Mouse (Mus musculus): ENCODE measurements around the gene Sstr3. TPM values are rescaled to one million over a fixed set of nuclear protein-coding genes. Genes with fewer than 3 reads are reported as not detected.

The Sstr3 gene
- polyA plus RNA-seq, 1 experiment: not detected

GRCm38 (mm10) chr15:78585404-78585803 lies 40.9 kb upstream of the Sstr3 start:
- TF ChIP-seq CTCF (IDR thresholded peaks at IDR 0.05; ENCODE audit: borderline replicate concordance, insufficient read depth, low read length) (no peak), POLR2A (IDR thresholded peaks at IDR 0.05; ENCODE audit: low read depth, low read length) (no peak)
- H3K4me3 ChIP-seq (ENCODE audit: insufficient read depth, low read length): no peak overlapping the region
- H3K4me1 ChIP-seq (ENCODE audit: control insufficient read depth, insufficient read depth, low read length): no peaks in the 10 kb centered on the region
- H3K27ac ChIP-seq (ENCODE audit: insufficient read depth, low read length): no peak overlapping the region

GRCm38 (mm10) chr15:78583352-78583751 lies 38.9 kb upstream of the Sstr3 start:
- Histone ChIP-seq H3K4me3 (ENCODE audit: insufficient read depth, low read length) (no peak overlapping the region), H3K4me1 (ENCODE audit: control insufficient read depth, insufficient read depth, low read length) (no peaks in the 10 kb centered on the region), H3K27ac (ENCODE audit: insufficient read depth, low read length) (no peak overlapping the region)
- no peak for TF ChIP-seq POLR2A (IDR thresholded peaks at IDR 0.05; ENCODE audit: low read depth, low read length)
- TF ChIP-seq CTCF (IDR thresholded peaks at IDR 0.05; ENCODE audit: borderline replicate concordance, insufficient read depth, low read length): no peak

GRCm38 (mm10) chr15:78576284-78576810 lies 31.9 kb upstream of the Sstr3 start:
- H3K4me1 ChIP-seq (ENCODE audit: control insufficient read depth, insufficient read depth, low read length): no peaks in the 10 kb centered on the region
- TF ChIP-seq POLR2A (IDR thresholded peaks at IDR 0.05; ENCODE audit: low read depth, low read length): no peak
- TF ChIP-seq CTCF (IDR thresholded peaks at IDR 0.05; ENCODE audit: borderline replicate concordance, insufficient read depth, low read length): no peak

GRCm38 (mm10) chr15:78572658-78573397 lies 28.3 kb upstream of the Sstr3 start, which contains the start of gene Rac2:
Rac2 (minus strand) TSS chr15:78572783.
- H3K27ac ChIP-seq (ENCODE audit: insufficient read depth, low read length): no peak within 1 kb of the TSS
- no peak within 1 kb of the TSS for H3K4me3 ChIP-seq (ENCODE audit: insufficient read depth, low read length)
- TF ChIP-seq CTCF (IDR thresholded peaks at IDR 0.05; ENCODE audit: borderline replicate concordance, insufficient read depth, low read length): no peak
- no peak for TF ChIP-seq POLR2A (IDR thresholded peaks at IDR 0.05; ENCODE audit: low read depth, low read length)
- no peaks in the 10 kb centered on the region for H3K4me1 ChIP-seq (ENCODE audit: control insufficient read depth, insufficient read depth, low read length)

More at GRCm38 (mm10) chr15:78576284-78576810, 31.9 kb upstream of the Sstr3 start:
- Histone ChIP-seq H3K27ac (ENCODE audit: insufficient read depth, low read length) (no peak overlapping the region), H3K4me3 (ENCODE audit: insufficient read depth, low read length) (no peak overlapping the region)

- Histone ChIP-seq H3K4me3 (ENCODE audit: insufficient read depth, low read length) (no peak overlapping the region), H3K27ac (ENCODE audit: insufficient read depth, low read length) (no peak overlapping the region), H3K4me1 (ENCODE audit: control insufficient read depth, insufficient read depth, low read length) (no peaks in the 10 kb centered on the region)
- TF ChIP-seq POLR2A (IDR thresholded peaks at IDR 0.05; ENCODE audit: low read depth, low read length): no peak
- no peak for TF ChIP-seq CTCF (IDR thresholded peaks at IDR 0.05; ENCODE audit: borderline replicate concordance, insufficient read depth, low read length)
These were observed 27.8 kb upstream of the Sstr3 start for GRCm38 (mm10) chr15:78572270-78572600.

GRCm38 (mm10) chr15:78571554-78572269 lies 27.2 kb upstream of the Sstr3 start:
- TF ChIP-seq POLR2A (IDR thresholded peaks at IDR 0.05; ENCODE audit: low read depth, low read length) (no peak), CTCF (IDR thresholded peaks at IDR 0.05; ENCODE audit: borderline replicate concordance, insufficient read depth, low read length) (no peak)
- Histone ChIP-seq H3K4me1 (ENCODE audit: control insufficient read depth, insufficient read depth, low read length) (no peaks in the 10 kb centered on the region), H3K27ac (ENCODE audit: insufficient read depth, low read length) (no peak overlapping the region), H3K4me3 (ENCODE audit: insufficient read depth, low read length) (no peak overlapping the region)

GRCm38 (mm10) chr15:78570170-78570569 lies 25.7 kb upstream of the Sstr3 start:
- Histone ChIP-seq H3K27ac (ENCODE audit: insufficient read depth, low read length) (no peak overlapping the region), H3K4me3 (ENCODE audit: insufficient read depth, low read length) (no peak overlapping the region), H3K4me1 (ENCODE audit: control insufficient read depth, insufficient read depth, low read length) (no peaks in the 10 kb centered on the region)
- TF ChIP-seq CTCF (IDR thresholded peaks at IDR 0.05; ENCODE audit: borderline replicate concordance, insufficient read depth, low read length): no peak
- no peak for TF ChIP-seq POLR2A (IDR thresholded peaks at IDR 0.05; ENCODE audit: low read depth, low read length)

- H3K27ac ChIP-seq (ENCODE audit: insufficient read depth, low read length): no peak overlapping the region
- H3K4me1 ChIP-seq (ENCODE audit: control insufficient read depth, insufficient read depth, low read length): no peaks in the 10 kb centered on the region
- no peak overlapping the region for H3K4me3 ChIP-seq (ENCODE audit: insufficient read depth, low read length)
- no peak for TF ChIP-seq POLR2A (IDR thresholded peaks at IDR 0.05; ENCODE audit: low read depth, low read length)
These were observed 23.2 kb upstream of the Sstr3 start for GRCm38 (mm10) chr15:78567608-78568120.

GRCm38 (mm10) chr15:78564764-78565435 lies 20.4 kb upstream of the Sstr3 start:
- TF ChIP-seq CTCF (IDR thresholded peaks at IDR 0.05; ENCODE audit: borderline replicate concordance, insufficient read depth, low read length) (no peak), POLR2A (IDR thresholded peaks at IDR 0.05; ENCODE audit: low read depth, low read length) (no peak)
- Histone ChIP-seq H3K27ac (ENCODE audit: insufficient read depth, low read length) (no peak overlapping the region), H3K4me3 (ENCODE audit: insufficient read depth, low read length) (no peak overlapping the region), H3K4me1 (ENCODE audit: control insufficient read depth, insufficient read depth, low read length) (no peaks in the 10 kb centered on the region)

Data from embryonic fibroblast, embryonic 13.5 days (primary cell).